Mouse (Mus musculus): ENCODE data around the gene Btaf1.

DNA sequence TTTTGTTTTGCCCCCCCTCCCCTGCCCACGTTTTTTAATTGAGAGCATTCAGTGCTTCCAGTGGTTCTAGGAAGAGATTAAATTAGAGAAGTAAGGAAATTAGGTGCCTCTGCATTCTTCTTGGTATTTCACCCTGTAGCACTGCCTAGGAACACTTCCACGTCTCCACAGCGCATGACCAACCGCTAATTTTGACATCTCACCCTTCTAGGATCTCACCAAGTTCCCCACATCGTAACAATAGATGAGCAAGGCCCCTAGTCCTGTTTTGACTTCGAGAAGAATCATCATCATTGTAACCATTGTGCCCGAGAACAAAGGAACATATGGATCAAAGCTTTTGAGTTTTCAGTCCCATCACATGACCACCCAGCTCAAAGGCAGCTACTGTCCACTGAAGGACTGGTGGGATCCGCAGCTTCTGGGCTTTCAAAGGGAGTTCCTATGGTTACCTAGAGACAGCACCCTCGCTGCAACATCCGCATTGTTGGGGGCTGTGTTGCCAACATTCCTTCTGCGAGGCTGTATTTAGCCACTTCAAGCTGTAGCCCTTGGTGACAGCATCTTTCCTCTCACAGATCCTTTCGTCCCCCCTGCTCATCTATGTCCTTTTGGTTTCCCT, 15.3 kb upstream of the Btaf1 start:
- TF ChIP-seq EP300 (IDR thresholded peaks at IDR 0.05; ENCODE audit: insufficient read depth, low read depth, low read length): no peak
- TF ChIP-seq CTCF (IDR thresholded peaks at IDR 0.05): no peak
- no peak for TF ChIP-seq POLR2A (IDR thresholded peaks at IDR 0.05; ENCODE audit: insufficient read depth, low read depth, low read length)
